Mouse (Mus musculus) brain, embryonic 14.5 days (tissue): ENCODE data around the gene Shisal2b. TPM values are rescaled to one million over a fixed set of nuclear protein-coding genes. Genes with fewer than 3 reads are reported as not detected.

Experiments
- DNase-seq: peaks from one replicate; pipeline ENCODE4 v3.0.0-alpha.2; 2011; ENCODE audit warnings: low read depth
- CTCF ChIP-seq: fragments of 200-500 bp; IDR thresholded peaks from 2 replicates; pipeline ENCODE4 v1.5.1; 2012; ENCODE audit warnings: inconsistent platforms, mild to moderate bottlenecking, moderate library complexity, borderline replicate concordance; ENCODE audit not compliant: insufficient read depth, insufficient read length; ENCODE audit errors: extremely low read depth
- POLR2A ChIP-seq: fragments of 200-500 bp; IDR thresholded peaks from 2 replicates; pipeline ENCODE4 v1.6.1; 2012; ENCODE audit warnings: mild to moderate bottlenecking, inconsistent platforms, borderline replicate concordance; ENCODE audit not compliant: poor library complexity, insufficient read depth, insufficient read length, severe bottlenecking; ENCODE audit errors: extremely low read depth
- polyA plus RNA-seq: library from polyadenylated mRNA; depleted of rRNA; stranded (reverse); fragments of >200 nt; gene quantifications from 2 replicates; pipeline ENCODE4 v1.2.3, GENCODE M21; 2012

Gene Shisal2b
- polyA plus RNA-seq, 1 experiment: 0.41 TPM

DNA sequence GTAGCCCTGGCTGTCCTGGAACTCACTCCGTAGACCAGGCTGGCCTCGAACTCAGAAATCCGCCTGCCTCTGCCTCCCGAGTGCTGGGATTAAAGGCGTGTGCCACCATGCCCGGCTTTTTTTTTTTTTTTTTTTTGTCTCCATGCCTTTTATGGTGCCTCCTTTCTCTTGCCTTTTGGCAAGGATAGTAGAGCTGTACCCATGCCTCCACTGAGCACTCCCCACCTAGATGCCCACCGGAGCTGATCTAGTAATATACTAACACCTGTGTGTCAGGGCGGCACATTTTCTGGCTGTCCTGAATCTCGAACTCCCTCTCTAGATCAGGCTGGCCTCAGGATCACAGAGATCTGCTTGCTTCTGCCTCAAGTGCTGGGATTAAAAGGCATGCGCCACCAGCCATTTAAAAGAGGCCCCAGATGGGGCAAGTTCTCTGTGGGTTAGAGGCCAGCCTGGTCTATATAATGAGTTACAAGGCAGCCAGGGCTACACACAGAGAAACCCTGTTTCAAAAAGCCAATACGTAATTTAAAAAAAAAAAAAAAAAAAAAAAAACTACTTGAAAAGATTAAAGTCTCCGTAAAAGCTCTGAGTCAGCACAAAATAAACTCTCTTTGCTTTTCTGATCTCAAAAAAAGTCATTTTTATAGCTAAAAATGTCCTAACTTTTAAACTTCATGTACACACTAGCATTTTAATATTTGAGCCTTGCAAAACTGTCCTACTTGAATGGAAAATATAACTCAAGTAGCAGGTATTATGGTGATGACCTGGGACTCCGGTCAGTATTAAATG is 20.2 kb downstream of the Shisal2b start:
- no peak for TF ChIP-seq POLR2A
- TF ChIP-seq CTCF: no peak
- DNase-seq: no peak

DNA sequence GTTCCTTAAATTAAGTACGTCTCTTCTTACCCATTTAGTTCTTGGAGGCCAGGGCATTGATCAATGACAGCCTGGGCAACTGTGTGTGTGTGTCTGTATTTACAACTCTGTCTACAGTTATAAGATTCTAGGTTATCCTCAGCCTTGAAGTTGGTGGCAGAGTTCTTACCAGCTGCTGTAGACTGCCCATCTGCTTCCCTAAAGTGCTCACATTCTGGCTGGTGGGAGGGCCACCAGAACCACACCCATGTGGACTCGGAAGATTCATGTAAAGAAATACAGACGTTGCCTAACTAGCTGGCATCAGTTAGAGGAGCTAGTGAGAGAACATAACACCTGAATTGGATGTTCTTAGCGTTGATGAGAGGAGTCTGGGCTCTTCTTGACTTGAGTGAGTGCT is 21.8 kb downstream of the Shisal2b start:
- TF ChIP-seq POLR2A: no peak
- no peak for TF ChIP-seq CTCF
- DNase-seq: no peak

DNA sequence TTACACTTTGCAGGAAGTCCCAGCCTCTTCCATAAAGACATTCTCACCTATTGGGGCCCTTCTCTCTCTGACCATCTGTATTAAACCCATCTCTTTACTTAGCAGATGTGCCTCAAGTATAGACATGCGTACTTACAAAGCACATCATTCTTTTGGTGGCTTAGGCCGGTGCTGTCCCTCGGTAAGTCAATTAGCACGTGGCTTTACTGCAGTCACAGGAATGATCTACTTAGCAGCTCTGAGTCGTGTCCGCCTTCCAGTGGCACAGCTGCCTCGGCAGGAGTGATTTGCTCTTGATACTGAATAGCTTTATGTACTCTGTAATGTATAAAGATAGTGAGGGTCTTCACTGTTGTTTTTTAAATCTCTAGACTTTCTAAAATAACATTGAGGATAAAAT is 26.1 kb downstream of the Shisal2b start:
- no peak for DNase-seq
- TF ChIP-seq CTCF: no peak
- TF ChIP-seq POLR2A: no peak

DNA sequence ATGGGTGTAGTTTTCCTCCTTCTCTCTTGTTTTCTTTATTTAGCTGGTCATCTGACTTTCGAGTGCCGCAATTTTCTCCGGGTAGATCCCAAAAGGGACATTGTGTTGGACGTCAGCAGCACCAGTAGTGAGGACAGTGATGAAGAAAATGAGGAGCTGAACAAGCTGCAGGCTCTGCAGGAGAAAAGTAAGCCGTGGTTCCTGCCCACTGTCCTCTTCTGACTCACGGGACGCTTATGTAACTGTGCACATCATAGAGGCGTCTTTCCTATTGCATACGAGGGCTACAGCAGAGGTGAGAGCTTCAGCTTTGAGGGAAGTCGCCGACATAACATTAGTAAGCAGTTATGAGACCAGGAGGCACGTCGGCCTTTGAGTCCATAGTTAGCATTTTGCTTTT is 30.9 kb downstream of the Shisal2b start:
- TF ChIP-seq POLR2A (no peak), CTCF (no peak)

DNA sequence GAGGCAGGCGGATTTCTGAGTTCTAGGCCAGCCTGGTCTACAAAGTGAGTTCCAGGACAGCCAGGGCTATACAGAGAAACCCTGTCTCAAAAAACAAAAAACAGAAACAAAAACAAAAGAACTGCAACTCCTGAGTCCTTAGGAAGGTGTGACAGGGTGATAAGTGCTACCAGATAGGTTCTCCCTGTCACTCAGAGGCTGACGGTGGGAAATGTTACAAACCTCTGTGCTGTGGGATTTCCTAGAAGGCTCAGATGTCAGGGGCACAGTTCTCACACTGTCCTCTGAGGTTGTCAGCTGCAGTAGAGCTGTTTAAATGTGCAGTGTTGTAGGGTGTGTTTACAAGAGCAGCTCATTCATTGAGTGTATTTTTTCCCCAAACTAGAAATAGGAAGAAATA is 38.2 kb downstream of the Shisal2b start:
- TF ChIP-seq POLR2A (no peak), CTCF (no peak)
- DNase-seq: no peak

More for the DNA sequence above, 30.9 kb downstream of the Shisal2b start:
- no peak for DNase-seq

DNA sequence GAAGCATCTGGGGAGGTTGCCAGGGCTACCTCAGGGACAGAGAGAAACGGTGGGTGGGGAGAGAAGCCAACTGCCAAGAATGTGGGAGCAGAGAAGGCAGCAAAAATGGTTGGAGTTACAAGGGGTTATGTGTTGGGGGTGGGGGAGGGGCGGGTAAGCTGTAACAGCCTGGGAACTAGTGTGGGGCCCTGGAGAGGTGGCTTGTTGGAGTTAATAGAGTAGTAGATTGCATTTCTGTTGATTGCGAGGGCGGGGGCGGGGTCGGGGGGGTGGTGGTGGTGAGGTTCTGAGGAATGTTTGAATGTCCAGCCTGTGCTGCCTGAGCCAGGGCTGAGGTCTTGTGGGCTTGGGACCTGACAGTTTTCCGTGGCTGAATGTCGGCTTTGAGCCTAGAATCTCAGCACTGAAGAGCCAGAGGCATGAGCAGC is 41.3 kb downstream of the Shisal2b start:
- TF ChIP-seq CTCF: no peak
- TF ChIP-seq POLR2A: no peak
- DNase-seq: peak; percentile 66

DNA sequence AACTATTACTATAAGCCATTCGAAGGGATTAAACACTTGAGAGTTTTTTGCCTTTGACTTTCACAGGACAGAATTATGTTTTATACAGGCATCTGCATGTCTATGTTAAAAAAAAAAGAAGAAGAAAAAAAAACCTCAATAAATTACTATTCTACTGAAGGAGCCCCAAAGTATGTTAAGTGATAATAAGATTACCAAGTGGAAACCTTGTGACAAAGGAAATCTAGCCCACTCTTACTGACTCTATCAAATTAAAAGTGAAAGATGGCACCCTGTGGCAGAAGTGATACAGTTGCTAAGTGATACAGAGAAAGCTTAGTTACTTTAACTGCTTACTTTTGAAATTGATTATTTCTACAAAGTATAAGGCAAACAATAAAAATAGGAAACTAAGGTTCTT is 41.8 kb downstream of the Shisal2b start:
- no peak for TF ChIP-seq POLR2A
- TF ChIP-seq CTCF: no peak
- no peak for DNase-seq

DNA sequence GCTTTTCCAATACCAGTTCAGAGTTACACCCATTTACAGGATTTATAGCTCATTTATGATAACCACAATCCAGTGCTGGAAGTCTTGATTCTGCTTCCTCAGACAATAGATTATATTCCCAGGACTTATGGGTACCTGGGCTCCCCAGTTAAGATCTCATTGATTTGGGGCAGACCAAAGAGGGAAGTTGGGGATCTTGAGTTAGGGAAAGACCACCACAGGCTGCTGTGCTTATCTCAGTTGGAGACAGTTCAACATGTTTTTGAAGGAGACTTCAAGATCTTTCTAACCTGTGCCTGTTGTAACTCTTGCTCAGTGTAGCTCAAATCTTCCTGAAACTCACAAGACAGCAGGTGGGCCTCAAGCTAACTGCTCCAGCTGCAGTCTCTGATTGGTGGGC is 42.5 kb downstream of the Shisal2b start:
- TF ChIP-seq POLR2A (no peak), CTCF (no peak)
- DNase-seq: no peak

DNA sequence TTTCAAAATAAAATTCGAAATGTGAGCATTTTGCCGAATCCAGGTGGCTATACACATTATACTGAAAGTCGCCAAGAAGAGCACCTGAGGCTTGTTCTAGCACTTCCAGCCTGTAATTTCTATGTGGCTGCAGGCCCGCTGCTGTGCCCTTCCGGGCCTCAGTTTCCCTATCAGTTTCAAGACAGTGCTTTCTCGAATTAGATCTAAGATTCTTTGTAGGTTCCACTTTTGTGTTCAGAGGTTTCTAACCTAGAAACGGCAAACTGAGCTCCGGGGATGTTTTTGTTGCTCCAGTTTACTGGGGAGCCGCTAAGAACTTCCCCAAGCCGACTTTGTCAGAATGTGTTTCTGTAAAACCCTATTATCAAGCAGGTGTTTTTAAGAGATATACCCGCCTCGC is 46.0 kb downstream of the Shisal2b start:
- TF ChIP-seq POLR2A (no peak), CTCF (no peak)
- no peak for DNase-seq

DNA sequence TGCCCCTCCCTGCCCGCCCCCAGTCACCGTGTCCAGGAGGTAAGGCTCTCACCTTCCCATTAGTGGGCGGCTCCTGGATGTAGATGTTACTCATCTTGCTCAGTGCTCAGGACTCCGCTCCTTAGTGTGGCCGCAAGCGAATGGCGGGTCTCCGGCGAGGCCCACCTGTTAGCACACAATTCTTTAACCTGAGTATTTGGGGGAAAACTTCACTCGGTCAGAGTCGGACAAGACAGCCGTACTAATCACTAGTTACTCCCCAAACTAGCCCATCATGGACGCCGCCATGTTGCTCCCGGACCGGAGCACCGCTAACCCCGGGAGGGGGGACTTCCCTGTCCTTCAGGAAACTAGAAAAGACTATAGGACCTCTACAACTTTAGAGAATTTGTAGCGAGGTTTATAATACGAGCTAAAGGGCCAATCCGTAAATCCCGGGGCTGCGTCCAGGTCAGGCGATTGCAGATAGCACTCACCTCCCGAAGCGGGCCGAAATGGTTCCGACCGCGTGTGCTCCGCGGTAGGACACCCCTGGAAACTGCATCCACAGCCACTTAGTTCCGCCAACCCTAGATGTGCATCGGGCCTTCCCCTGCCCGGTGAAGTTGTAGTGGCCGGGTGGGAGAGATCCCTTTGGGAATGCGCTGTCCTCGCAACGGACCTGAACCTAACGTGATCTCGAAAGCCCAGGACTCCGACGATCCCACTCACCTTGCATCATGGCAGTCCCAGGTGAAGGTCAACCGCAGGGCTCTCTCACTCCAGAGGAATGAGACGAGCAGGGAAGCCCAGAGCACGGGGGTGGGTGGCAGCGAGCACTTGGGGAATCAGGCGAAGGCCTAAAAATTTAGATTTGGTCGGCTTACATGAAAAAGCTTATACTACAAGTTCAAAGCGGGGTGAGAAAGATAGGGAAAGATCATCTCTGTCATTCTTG is 46.8 kb downstream of the Shisal2b start, which contains the start of gene Cwc27:
Gene Cwc27, minus strand, starts transcription at position 508 of the 937 bp plus-strand sequence.
- peak; percentile 96 for DNase-seq
- peak; percentile 23; the same call in 1 of the 2 replicates for TF ChIP-seq POLR2A
- TF ChIP-seq CTCF: no peak

DNA sequence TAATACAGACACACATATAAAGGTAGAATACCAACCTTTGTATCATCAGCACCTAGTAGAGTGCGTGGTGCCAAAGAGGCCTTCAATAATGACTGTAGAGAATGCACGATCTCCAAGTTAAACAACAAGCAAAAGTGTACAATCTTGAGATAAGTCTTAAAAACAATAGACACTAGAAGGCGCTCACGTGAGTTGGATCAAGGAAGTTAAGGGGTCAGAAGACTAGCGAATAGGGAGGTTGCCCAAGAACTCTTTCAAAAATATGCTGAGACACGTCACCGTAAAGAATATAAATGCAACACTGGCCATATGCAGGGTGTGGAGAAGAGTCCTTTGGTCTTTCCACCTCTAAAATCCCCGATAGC is 47.4 kb downstream of the Shisal2b start:
- peak; percentile 59 for DNase-seq
- TF ChIP-seq POLR2A (no peak), CTCF (no peak)
